Mouse (Mus musculus): ENCODE data around the gene Gm2115.

GRCm38 (mm10) chr7:84600631-84601030 is 71.9 kb downstream of the Gm2115 start:
- TF ChIP-seq CTCF (IDR thresholded peaks at IDR 0.05; ENCODE audit: low read depth, low read length) (no peak), POLR2A (IDR thresholded peaks at IDR 0.05; ENCODE audit: insufficient read depth, low read length) (no peak)

Measured in ES-Bruce4 (cell line).